Mouse (Mus musculus) adrenal gland, postnatal 36 days (tissue): ENCODE measurements around the gene Cdh23. TPM values are rescaled to one million over a fixed set of nuclear protein-coding genes. Genes with fewer than 3 reads are reported as not detected.

Source experiments
- DNase-seq, 2 experiments: peaks; one replicate each; pipeline ENCODE4 v3.0.0; 2021; ENCODE audit warnings: mixed read lengths in 1 of 2
- total RNA-seq, 2 experiments: library from RNA; stranded (reverse); gene quantifications; 2 replicates each; pipeline ENCODE4 v1.2.3; 2021

Cdh23 gene
- total RNA-seq, 2 experiments from 2014 or later = 0.79 to 2.0 TPM

DNA sequence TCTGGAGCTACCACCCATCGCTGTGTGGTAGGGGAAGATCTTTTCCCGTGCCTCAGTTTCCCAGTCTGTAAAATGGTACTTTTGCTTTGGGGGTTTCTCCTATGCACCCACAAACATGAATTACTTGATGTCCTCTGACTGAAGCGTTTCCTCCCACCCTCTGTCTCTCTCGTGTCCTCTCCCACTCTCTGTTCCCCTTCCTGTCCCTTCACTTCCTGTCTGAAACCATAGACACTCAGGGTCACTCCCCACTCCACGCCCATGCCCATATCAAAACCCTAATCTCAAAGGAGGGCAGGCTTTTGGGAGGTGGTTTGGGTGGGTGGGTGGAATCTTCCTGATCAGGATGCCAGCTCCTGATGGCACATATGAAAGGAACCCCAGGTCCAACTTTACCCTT is 221.7 kb downstream of the Cdh23 start:
- no peak for DNase-seq

- no peak for DNase-seq
Measured at GRCm38 (mm10) chr10:60473782-60474322, 222.4 kb downstream of the Cdh23 start.

GRCm38 (mm10) chr10:60467752-60468151 is 228.5 kb downstream of the Cdh23 start:
- no peak for DNase-seq

DNA sequence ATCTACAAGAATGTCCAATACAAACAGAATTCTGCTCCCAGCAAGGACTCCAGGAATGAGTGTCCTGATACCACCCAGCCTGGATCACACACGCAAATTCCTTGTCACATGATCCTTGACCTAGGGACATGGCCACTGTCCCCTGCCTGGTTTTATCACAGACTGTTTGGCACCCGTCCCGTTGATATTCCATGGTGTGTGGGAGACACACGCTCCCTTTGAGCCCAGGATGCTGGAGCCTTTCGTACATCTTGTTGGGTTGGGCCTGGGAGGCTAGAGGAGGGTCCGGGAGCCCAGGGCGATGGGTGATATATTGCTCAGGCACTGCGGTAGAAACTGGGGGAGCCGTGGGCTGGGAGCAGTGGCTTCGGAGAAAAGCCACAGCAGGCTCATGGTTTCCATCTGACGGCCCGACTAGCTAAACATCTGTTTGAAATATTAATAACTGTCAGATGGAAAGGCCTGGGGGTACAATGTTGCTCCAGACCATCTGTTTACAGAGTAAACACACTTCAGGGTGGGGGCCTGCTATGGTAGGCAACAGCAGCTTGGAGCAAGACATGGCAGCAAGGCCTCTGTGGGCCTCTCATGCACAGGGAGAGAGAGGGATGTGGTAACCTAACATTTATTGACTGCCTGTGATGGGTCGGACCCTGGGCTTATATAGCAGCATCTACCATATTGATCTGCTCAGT is 232.2 kb downstream of the Cdh23 start:
- no peak for DNase-seq

DNA sequence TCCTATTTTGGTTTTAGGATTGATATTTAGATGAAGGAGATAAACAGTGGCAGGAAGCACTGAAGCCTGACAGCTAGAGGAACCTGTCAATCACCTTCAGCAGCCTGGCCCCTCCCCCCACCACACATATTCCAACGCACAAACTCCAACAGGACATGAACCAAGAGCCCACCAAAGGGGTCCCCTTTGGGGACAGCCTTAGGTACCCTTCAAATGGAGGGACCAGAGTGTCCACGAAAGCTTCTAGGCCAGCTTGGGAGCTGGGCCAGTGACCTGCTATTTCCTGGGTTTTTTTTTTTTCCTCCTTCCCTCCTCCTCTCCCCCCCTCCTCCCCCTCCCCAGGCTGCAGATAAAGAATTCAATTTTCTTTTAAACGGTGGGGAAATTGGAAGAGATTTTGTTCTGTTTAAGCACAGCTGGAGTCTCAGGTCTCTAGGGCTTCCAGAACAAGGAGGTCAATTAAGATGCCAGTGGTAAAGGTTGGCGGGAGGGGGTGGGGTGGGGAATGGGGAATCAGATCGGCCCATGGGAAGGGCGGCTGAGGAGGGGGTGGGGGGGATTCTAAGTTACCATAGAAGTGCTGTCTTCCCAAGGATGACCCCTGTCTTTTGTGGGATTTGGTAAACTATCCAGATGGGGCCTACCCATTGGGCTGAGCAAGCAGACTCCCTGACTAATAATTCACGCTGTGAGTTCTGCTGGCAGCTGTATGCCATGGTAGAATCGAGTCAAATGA is 239.5 kb downstream of the Cdh23 start:
- DNase-seq = no peak

DNA sequence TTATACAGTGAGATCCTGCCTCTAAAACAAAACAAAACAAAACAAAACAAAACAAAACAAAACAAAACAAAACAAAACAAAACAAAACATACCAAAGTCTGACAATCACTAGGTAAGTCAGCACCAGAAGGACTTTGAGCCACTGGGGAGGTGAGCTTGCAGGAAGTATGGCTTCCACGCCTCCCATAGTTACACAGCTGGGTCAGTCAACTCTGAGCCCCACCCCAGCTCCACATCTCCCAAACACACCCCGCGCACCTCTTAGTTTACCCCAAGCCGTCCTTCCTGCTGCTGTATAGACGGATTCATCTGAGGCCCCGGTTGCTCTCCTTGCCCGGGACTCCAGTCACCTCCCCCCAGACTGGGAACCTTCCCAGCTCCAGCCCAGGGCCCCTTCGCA is 241.1 kb downstream of the Cdh23 start:
- DNase-seq = no peak

DNA sequence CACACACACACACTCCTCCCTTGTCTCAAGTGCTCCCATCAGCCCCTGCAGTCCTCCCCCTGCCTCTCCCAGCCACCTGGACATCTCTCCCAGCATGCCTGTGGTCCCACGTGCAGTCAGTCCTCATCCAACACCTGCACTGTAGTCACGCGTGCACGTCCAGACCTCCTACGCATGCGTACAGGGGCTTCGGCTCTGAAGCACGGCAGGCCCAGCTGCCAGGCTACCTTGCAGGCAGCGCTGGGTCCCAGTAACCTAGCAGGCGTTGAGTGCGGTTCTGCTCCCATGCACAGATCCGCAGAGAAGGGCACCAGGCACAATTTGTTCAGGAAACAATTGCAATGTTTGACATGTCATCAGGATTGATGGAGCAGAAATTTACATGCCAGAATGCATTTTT is 249.1 kb downstream of the Cdh23 start:
- DNase-seq = no peak

DNA sequence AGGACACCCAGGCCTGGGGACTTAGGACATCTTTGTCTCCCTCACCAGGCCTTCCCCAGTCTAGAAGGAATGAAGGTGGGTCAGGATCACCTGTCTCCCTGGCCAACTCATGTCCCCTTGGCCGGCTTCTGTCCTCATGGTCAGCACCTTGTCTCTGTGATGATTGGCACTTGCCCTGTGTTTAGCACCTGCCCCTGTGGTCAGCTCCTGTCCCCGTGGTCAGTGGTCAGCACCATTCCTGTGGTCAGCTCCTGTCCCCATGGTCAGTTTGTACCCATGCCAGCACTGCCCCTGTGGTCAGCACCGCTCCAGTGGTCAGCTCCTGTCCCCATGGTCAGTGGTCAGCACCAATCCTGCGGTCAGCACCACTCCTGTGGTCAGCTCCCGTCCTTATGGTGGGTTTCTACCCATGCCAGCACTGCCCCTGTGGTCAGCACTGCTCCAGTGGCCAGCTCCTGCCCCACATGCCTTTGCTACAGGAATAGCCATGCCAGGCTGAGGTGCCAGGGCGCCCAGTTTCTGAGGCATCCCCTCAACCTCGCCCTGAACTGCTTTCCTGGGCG is 251.2 kb downstream of the Cdh23 start:
- peak; percentile 53 to 62 for DNase-seq

DNA sequence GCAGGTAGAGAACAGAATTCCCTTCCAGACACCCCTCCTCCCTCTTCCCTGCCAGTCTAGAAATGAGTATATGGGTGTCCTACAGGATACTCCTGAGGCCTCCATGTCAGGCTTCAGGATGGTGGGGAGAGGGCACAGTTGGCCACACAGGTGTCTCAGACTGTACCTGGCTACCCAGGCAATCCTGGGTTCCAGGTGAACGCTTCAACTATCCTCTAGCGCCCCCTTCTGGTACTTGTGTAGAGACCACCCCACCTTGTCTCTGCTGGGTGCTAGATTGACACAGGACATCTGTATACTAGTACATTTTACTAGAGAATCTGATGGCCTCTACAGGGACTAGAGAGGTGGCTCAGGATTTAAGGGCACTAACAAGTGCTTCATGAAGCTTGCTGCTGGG is 253.2 kb downstream of the Cdh23 start:
- no peak for DNase-seq

GRCm38 (mm10) chr10:60442321-60442720 is 254.0 kb downstream of the Cdh23 start:
- DNase-seq = no peak

DNA sequence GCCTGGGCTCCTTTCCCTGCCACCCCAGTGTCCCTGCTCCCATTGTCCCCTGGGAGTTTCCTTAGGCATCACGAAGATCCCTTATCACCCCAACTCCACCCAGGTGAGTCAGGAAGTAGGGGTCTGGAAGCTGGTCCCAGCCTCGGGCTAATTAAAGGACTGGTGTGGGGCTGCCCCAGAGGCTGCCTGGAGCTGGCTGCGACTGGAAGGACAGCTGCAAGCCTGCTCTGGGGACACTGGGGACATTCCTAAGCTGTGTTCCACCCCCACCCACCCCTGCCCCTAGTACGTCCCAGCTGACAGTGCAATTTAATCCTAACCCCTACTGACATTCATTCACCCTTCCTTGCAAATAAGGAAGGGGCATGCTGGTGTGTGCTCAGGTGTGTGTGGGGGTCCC is 263.6 kb downstream of the Cdh23 start:
- no peak for DNase-seq

DNA sequence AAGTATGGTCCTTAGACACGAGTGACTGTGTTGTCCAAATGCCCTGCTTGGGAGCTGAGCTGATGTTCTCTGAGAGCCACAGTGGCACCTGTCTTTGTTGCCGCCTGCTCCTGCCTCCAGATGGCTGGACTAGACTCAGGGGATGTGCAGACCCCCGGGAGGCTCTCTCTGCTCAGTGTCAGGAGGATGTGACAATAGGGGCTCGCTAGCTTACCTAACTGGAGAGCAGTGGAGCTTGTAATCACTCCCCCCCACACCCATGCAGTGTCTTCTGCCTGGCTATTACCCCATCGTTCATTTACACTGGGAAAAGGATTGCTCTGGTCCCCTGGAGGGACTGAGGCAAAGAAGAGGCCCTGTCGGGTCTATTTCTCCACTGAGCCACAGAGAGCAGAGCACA is 265.7 kb downstream of the Cdh23 start:
- DNase-seq = no peak

- DNase-seq = no peak
Measured at GRCm38 (mm10) chr10:60430001-60430400, 266.3 kb downstream of the Cdh23 start.

DNA sequence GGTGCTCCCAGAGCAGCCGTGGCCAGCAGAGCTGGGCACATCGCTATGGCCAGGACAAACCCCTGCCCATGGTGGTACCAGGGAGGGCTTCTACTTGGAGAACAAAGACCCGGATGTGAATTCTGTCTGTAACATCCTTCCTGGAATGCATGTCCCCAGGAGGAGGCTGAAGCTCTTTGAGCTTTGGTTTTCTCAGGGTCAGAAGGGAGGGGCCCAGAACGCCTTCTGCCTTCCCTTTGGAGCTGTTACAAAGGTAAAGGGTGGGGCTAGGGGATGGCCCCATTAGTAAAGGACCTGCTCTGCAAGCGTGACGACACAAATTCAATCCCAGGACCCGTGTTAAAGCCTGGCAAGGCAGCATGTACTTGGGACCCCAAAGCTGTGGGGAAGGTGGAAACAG is 273.5 kb downstream of the Cdh23 start:
- no peak for DNase-seq

DNA sequence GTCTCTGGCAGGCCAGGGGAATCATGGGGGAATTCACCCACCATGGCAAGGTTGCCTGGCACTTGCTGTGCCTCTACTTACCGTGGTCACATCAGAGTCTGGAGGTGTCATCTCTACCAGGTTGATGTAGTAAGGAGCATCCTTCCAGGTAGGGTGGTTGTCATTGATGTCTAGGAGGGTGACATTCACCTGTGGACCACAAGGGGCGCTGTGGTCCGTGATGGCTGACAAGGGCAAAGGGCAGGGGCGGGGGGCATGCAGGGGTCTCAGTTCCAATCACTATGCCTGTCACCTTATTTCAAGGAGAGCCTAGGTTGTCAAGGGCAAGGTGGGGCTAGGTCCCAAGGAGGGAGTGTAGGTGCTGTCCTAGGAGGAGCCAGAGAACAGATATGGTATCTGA is 276.7 kb downstream of the Cdh23 start:
- DNase-seq = no peak

DNA sequence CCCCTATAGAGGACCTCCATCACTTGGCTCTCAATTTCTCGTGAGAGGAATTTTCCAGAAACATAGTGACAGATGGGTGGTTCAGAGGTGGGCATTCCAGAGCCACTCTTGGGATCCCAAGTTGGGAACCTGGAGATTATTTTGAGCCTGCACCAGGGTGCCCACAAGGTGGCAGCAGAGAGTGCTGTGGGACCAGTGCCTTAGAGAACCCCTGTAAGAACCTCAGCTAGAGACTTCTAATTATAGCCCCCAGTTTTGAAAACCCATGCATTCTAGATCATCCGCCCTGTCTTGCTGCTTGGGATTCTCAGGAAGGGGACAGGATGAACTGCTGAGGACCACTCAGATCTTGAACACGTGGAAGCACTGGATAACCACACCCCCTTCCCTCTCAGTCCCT is 278.2 kb downstream of the Cdh23 start:
- DNase-seq = peak; percentile 77 to 83

- DNase-seq = no peak
Measured at GRCm38 (mm10) chr10:60417041-60417440, 279.2 kb downstream of the Cdh23 start.

GRCm38 (mm10) chr10:60413756-60414155 is 282.5 kb downstream of the Cdh23 start:
- no peak for DNase-seq

GRCm38 (mm10) chr10:60411794-60412193 is 284.5 kb downstream of the Cdh23 start:
- DNase-seq = peak in 1 of 2 experiments; percentile 38

- peak; percentile 66 for DNase-seq
Measured at GRCm38 (mm10) chr10:60407831-60408230, 288.5 kb downstream of the Cdh23 start.

DNA sequence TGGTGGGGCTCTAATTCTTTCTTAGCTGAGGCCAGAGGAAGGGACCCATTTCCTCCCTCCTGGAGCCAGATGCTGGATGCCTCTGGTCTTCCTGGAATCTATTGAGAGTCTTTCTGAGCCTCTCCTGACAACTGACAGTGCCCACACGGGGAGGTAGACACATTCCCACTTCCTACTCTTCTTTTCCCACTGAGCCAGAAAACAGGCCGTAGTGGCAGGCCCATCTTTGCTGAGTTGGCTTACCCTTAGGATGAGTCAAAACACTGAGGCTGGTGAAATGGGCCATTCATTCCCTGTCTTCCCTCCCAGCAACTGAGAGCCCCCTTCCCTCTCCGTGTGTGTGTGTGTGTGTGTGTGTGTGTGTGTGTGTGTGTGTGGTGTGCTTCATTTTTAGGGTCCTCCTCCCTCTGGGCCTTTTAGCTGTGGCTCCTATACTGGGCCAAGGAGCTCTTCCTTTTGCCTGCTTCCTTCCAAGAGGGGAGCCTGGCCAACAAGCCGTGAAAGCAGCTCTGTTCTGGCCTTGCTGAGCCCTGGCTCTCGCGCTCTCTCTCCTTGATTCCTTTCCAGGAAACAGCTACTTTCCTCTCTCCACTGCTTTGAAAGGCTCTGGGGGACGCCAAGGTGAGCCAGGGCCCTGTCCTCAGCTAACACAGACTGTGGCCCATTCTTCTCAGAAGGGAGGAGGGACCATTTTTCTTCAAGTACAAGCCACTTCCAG is 290.7 kb downstream of the Cdh23 start:
- DNase-seq = peak in 1 of 2 experiments; percentile 17

DNA sequence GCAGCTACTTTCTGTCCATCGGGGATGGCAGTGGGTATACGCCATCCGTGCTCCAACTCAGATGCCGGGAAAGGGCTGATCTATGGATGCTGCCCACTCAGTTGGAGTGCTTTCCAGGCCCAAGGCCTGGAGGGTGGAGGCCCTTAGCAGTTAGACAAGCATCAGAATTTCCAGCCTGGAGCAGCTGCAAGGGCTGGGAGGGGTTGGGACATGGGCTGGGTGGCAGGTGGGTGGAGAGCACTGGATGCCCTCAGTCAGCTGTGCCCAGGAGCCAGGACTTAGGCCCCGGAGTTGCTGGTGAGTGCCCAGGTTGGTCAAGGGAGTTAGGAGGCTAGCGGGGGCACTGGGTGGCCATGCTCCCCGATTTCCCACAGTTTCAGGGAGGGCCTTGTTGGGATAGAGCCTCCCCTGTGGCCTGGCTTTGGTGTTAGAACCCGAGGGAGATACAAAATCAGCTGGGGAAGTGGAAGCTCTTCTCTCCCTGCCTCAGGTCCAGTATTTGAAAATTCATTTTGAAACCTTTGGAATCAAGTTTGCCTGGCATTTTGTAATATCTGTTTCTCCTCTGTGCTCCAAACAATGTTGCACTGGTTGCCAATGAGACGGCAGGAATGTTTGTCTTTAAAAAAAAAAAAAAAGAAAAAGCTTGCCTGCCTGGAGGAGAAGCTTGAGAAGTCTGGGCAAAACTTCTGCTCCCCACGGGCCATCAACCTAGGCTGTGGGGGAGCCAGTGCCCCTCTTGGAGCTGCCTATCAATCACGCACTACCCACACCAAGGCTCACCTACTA is 295.6 kb downstream of the Cdh23 start:
- no peak for DNase-seq
